Mouse (Mus musculus): ENCODE measurements around the gene Phkb. TPM values are rescaled to one million over a fixed set of nuclear protein-coding genes. Genes with fewer than 3 reads are reported as not detected.

The Phkb gene
- total RNA-seq, 2 experiments from 2014 or later, result 40.1 to 44.0 TPM

DNA sequence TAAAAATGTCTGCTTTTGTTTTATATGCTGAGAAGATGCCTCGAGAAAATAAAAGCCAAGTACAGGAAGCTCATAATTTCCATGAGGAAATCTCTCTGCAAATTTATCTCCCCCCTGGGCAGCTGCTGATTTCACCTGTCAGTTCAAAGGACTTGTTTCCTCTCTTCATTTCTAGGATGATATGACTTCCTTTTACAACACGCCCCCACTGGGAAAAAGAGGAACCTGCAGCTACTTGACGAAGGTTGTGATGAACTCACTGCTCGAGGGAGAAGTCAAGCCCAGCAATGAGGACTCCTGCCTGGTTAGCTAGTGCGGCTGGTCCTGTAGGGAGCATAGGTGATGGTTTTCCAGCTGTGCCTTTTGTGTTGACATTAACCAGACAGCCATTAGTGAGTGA is 218.4 kb downstream of the Phkb start:
- Histone ChIP-seq H3K4me3 (no peak overlapping the region), H3K27ac (no peak overlapping the region)
- 0 out of 2 replicates have a peak, but pooled peaks have one; percentile 10 for TF ChIP-seq CTCF (conservative IDR thresholded peaks at IDR 0.05)

DNA sequence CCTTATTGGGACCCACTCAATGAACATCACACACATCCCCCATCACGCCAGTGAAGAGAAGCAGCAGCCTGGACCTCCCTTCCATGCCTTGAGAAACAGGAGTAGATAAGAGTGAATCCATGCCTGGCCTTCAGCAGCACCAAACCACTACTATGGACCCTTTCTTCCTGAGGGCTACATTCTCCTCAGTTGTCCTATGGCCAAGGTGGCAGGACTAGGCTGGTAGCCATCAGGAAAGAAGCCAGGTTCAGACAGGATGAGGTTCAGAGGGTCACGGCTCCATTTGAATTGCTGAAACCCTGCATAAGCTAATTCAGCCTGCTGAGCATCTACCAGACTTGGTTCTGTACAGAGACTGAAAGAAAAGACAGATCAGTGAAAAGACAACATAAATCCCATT is 222.7 kb downstream of the Phkb start:
- no peak for TF ChIP-seq CTCF (conservative IDR thresholded peaks at IDR 0.05)
- Histone ChIP-seq H3K4me3 (no peak overlapping the region), H3K27ac (peak overlapping the region; percentile 52; the same call in 1 of the 2 replicates)
- peak in 1 of 2 experiments; percentile 16 for DNase-seq (ENCODE audit: low spot score in 2 of 2)

More for the DNA sequence above, 218.4 kb downstream of the Phkb start:
- no peak for DNase-seq (ENCODE audit: low spot score in 2 of 2)

DNA sequence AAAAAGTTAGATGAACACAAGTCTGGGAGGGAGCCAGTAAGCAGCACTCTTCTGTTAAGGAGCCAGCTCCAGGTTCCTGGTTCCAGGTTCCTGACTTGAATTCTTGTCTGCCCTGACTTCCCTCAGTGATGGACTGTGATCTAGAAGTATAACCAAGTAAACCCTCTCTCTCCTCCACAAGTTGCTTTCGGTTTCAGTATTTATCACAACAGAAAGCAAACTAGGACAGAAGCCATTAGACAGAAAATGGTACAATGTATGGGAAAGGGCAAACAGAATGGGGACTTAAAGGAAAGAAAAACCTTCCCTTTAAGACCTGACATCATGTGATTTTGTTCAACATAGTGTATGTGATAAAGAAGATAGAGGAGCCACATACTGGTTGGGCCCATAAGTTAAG is 238.7 kb downstream of the Phkb start:
- Histone ChIP-seq H3K27ac (no peak overlapping the region), H3K4me3 (no peak overlapping the region)
- DNase-seq (ENCODE audit: low spot score in 2 of 2), result no peak
- no peak for TF ChIP-seq CTCF (conservative IDR thresholded peaks at IDR 0.05)

DNA sequence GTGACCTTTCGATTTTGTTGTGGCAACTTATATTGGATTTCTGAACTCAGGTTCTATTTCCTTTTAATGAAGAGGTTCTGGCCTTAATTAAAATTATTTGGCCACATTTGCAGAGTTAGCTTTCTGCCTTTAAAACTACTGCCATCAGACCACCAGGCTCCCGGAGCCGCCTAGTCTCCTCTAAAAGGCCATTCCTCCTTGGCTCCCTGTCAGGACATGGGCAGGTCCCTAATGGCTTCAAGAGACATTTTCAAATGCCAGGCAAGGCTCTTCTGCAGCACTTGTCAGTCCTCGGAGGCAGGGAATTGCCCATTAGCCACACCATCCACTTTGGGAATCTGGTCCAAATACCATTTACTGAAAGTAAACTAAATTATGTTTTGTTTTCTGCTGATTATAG is 242.6 kb downstream of the Phkb start:
- DNase-seq (ENCODE audit: low spot score in 2 of 2), result no peak
- no peak overlapping the region for H3K27ac ChIP-seq
- TF ChIP-seq CTCF (conservative IDR thresholded peaks at IDR 0.05), result no peak

DNA sequence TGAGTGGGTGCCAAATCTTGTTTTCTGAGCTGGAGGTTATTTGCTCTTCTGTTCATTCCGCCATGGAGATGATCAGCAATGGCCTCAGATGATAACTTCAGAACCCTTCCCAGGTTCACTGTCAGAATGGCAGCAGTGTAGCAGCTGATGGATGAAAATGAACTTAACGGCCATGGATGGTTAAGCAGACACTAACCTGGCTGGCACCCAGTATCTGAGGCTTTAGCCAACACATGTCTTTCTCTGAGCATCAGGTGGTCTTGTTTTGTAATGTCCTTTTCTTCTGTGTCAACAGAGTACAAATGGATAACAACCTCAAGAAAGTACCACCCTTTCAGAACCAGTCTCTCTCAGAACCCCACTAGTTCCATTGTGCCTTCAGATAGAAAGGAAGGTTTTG is 246.0 kb downstream of the Phkb start:
- Histone ChIP-seq H3K4me3 (no peak overlapping the region), H3K27ac (no peak overlapping the region)
- no peak for DNase-seq (ENCODE audit: low spot score in 2 of 2)
- TF ChIP-seq CTCF (conservative IDR thresholded peaks at IDR 0.05), result no peak

More for the DNA sequence above, 242.6 kb downstream of the Phkb start:
- H3K4me3 ChIP-seq, result no peak overlapping the region

DNA sequence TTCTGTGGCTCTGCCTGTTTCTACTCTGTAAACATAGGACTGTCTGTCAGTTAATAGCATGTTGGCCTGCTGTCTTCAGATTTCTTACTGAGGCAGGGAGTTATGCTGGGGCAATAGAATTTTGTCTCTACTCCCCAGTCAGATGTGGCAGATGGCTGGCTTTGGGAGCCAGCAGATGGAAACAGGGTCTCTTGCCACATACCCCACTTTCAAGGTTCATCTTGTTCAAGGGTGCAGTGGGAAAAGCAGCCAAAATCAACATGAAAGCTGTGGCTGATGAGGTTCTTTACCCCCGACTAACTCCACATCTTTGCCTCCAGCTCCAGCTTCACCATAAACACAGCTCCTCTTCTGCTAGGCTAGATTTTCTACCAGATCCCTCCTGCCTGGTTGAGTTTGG is 246.7 kb downstream of the Phkb start:
- no peak for TF ChIP-seq CTCF (conservative IDR thresholded peaks at IDR 0.05)
- DNase-seq (ENCODE audit: low spot score in 2 of 2), result no peak
- H3K4me3 ChIP-seq, result no peak overlapping the region
- no peak overlapping the region for H3K27ac ChIP-seq

DNA sequence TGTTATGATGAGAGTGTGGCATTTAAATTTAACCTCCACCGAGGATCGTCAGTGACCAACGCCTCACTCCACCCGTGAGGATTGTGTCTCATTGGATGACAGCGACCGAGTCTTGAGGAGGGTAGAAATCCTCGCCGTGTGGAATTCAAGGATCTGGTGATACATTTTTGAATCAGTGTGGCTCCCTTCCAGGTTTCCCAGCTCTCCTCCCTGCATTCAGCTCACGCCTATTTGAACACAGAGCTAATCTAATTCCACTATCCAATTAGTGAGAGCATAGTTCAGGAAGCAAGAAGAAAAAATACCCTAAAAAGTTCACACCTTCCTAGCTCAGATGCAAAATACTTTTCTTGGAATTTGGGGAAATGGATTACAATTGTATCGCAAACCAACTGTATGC is 249.9 kb downstream of the Phkb start:
- DNase-seq (ENCODE audit: low spot score in 2 of 2), result no peak
- no peak for TF ChIP-seq CTCF (conservative IDR thresholded peaks at IDR 0.05)
- Histone ChIP-seq H3K4me3 (no peak overlapping the region), H3K27ac (no peak overlapping the region)

Other genes starting within 250 kb of the Phkb start
- gene Neto2, start 140.0 kb upstream of the Phkb start, total RNA-seq (2021), result 10 to 100 TPM; 38.8 to 44.3 TPM
- gene Itfg1, start within 50 bp of the Phkb start, total RNA-seq (2021), result 100 to 1,000 TPM; 152 to 156 TPM

Data from layer of hippocampus, adult 2 months (tissue).